18 mouse cellular contexts compared by ENCODE assay signal in genomic region chr2:132724561-132724960, GRCm38 (mm10). TPM values are rescaled to one million over a fixed set of nuclear protein-coding genes. Genes with fewer than 3 reads are reported as not detected.
A peak's percentile ranks its signal among the peaks of the same experiment; 100 is the strongest.
DNase-seq lines count a peak whose midpoint lies in the region; ATAC-seq lines count a peak whose summit lies in the region.
"Had no signal": no experiment of that assay in that cellular context is flagged by ENCODE, and none has a peak within 500 bp of the region (broad histone marks: within the 10 kb centered on the region; RNA-seq: fewer than 3 reads in every experiment).

No protein-coding gene starts in this region.

- H3K9ac ChIP-seq in forebrain, embryonic 12.5 days: no peak overlapping the region
- no peak overlapping the region for H3K9ac ChIP-seq in forebrain, embryonic 16.5 days (replicated peaks; ENCODE audit: low read depth, low read length)
- no peak overlapping the region for H3K9ac ChIP-seq in midbrain, embryonic 16.5 days (ENCODE audit: low read depth, low read length)
- H3K9ac ChIP-seq in hindbrain, embryonic 16.5 days (ENCODE audit: low read depth, low read length): no peak overlapping the region
- H3K9ac ChIP-seq in neural tube, embryonic 15.5 days (replicated peaks): no peak overlapping the region
- H3K9ac ChIP-seq: embryonic facial prominence, embryonic 15.5 days; heart, embryonic 12.5 days had no signal

- no peak overlapping the region for H3K4me2 ChIP-seq in forebrain, embryonic 12.5 days
- no peak overlapping the region for H3K4me2 ChIP-seq in forebrain, embryonic 16.5 days (ENCODE audit: low read length)
- H3K4me2 ChIP-seq in midbrain, embryonic 16.5 days (ENCODE audit: low read length): no peak overlapping the region
- no peak overlapping the region for H3K4me2 ChIP-seq in hindbrain, embryonic 16.5 days (ENCODE audit: low read length)
- H3K4me2 ChIP-seq in neural tube, embryonic 15.5 days: no peak overlapping the region
- H3K4me2 ChIP-seq: embryonic facial prominence, embryonic 15.5 days; heart, embryonic 12.5 days; liver, embryonic 11.5 days had no signal

- peaks cover 21% of the 10 kb centered on the region for H3K4me1 ChIP-seq in forebrain, embryonic 12.5 days
- H3K4me1 ChIP-seq in forebrain, embryonic 16.5 days (replicated peaks; ENCODE audit: control insufficient read depth, insufficient read depth, low read length): peaks cover 16% of the 10 kb centered on the region
- H3K4me1 ChIP-seq in midbrain, embryonic 10.5 days: peaks cover 16% of the 10 kb centered on the region
- peaks cover 9% of the 10 kb centered on the region for H3K4me1 ChIP-seq in midbrain, embryonic 16.5 days (ENCODE audit: control insufficient read depth, insufficient read depth, low read length)
- peaks cover 14% of the 10 kb centered on the region for H3K4me1 ChIP-seq in hindbrain, embryonic 16.5 days (ENCODE audit: control insufficient read depth, insufficient read depth, low read depth, low read length)
- peaks cover 32% of the 10 kb centered on the region for H3K4me1 ChIP-seq in neural tube, embryonic 15.5 days

- DNase-seq in midbrain, embryonic 10.5 days (ENCODE audit: low spot score): no peak
- no peak for DNase-seq in gastrocnemius, postnatal 14 days
- DNase-seq in adrenal gland, postnatal 4 days (ENCODE audit: low spot score in 2 of 2): no peak
- DNase-seq: adrenal gland, postnatal 14 days; heart, postnatal 14 days; kidney, postnatal 36 days; lung, adult 2 months; right cerebral cortex, adult 18-20 months had no signal

- H3K27ac ChIP-seq in forebrain, embryonic 12.5 days: peak overlapping the region; percentile 46; the same call in 1 of the 2 replicates
- H3K27ac ChIP-seq in forebrain, embryonic 16.5 days (ENCODE audit: low read length): no peak overlapping the region
- 0 out of 2 replicates have a peak overlapping the region, but pooled peaks have one; percentile 5 for H3K27ac ChIP-seq in midbrain, embryonic 10.5 days (replicated peaks)
- no peak overlapping the region for H3K27ac ChIP-seq in midbrain, embryonic 16.5 days (ENCODE audit: low read length)
- 0 out of 2 replicates have a peak overlapping the region, but pooled peaks have one; percentile 12 for H3K27ac ChIP-seq in hindbrain, embryonic 16.5 days (ENCODE audit: low read depth, low read length)
- H3K27ac ChIP-seq in neural tube, embryonic 15.5 days (replicated peaks): peak overlapping the region; percentile 52
- H3K27ac ChIP-seq: embryonic facial prominence, embryonic 15.5 days had no signal

- no peaks in the 10 kb centered on the region for H3K27me3 ChIP-seq in forebrain, embryonic 12.5 days
- H3K27me3 ChIP-seq in forebrain, embryonic 16.5 days (replicated peaks; ENCODE audit: control insufficient read depth, insufficient read depth, low read length): no peaks in the 10 kb centered on the region
- no peaks in the 10 kb centered on the region for H3K27me3 ChIP-seq in midbrain, embryonic 10.5 days (ENCODE audit: low read depth, poor library complexity, severe bottlenecking)
- no peaks in the 10 kb centered on the region for H3K27me3 ChIP-seq in midbrain, embryonic 16.5 days (ENCODE audit: control insufficient read depth, insufficient read depth, low read depth, low read length)
- H3K27me3 ChIP-seq in hindbrain, embryonic 16.5 days (replicated peaks; ENCODE audit: control insufficient read depth, insufficient read depth, low read length): no peaks in the 10 kb centered on the region
- H3K27me3 ChIP-seq in neural tube, embryonic 15.5 days (replicated peaks): no peaks in the 10 kb centered on the region
- H3K27me3 ChIP-seq: embryonic facial prominence, embryonic 15.5 days; heart, embryonic 12.5 days had no signal

- ATAC-seq in forebrain, embryonic 12.5 days (ENCODE audit: low FRiP score): peak; percentile 10; the same call in 1 of the 2 replicates
- no peak for ATAC-seq in forebrain, embryonic 16.5 days
- ATAC-seq in midbrain, embryonic 16.5 days: no peak; the same call in 1 of the 2 replicates
- ATAC-seq in hindbrain, embryonic 16.5 days: peak; percentile 9; the same call in 1 of the 2 replicates
- no peak for ATAC-seq in neural tube, embryonic 15.5 days (ENCODE audit: low FRiP score)

- intact Hi-C loops in gastrocnemius, postnatal 14 days (cut with DNase I; ENCODE audit: low total_unique reads): no loop called here

- H3K36me3 ChIP-seq in forebrain, embryonic 12.5 days (replicated peaks): no peaks in the 10 kb centered on the region
- no peaks in the 10 kb centered on the region for H3K36me3 ChIP-seq in forebrain, embryonic 16.5 days (ENCODE audit: control insufficient read depth, insufficient read depth)
- H3K36me3 ChIP-seq in midbrain, embryonic 10.5 days: no peaks in the 10 kb centered on the region
- H3K36me3 ChIP-seq in midbrain, embryonic 16.5 days (ENCODE audit: control insufficient read depth, insufficient read depth, low read length): no peaks in the 10 kb centered on the region
- no peaks in the 10 kb centered on the region for H3K36me3 ChIP-seq in hindbrain, embryonic 16.5 days (ENCODE audit: control insufficient read depth, insufficient read depth, low read length)
- H3K36me3 ChIP-seq in neural tube, embryonic 15.5 days: no peaks in the 10 kb centered on the region
- H3K36me3 ChIP-seq: heart, embryonic 12.5 days had no signal

- H3K4me3 ChIP-seq in forebrain, embryonic 12.5 days (replicated peaks): no peak overlapping the region
- H3K4me3 ChIP-seq in forebrain, embryonic 16.5 days (replicated peaks; ENCODE audit: low read length): no peak overlapping the region
- no peak overlapping the region for H3K4me3 ChIP-seq in midbrain, embryonic 10.5 days
- no peak overlapping the region for H3K4me3 ChIP-seq in midbrain, embryonic 16.5 days (ENCODE audit: low read depth, low read length)
- H3K4me3 ChIP-seq in hindbrain, embryonic 16.5 days (ENCODE audit: low read length): no peak overlapping the region
- H3K4me3 ChIP-seq in neural tube, embryonic 15.5 days (replicated peaks): no peak overlapping the region
- H3K4me3 ChIP-seq: embryonic facial prominence, embryonic 15.5 days; heart, embryonic 12.5 days had no signal

- 88% methylated on average over 7 of the region's 7 CpGs for WGBS in forebrain, embryonic 12.5 days
- WGBS in forebrain, embryonic 16.5 days: 87% methylated on average over 7 of the region's 7 CpGs
- WGBS in midbrain, embryonic 10.5 days: 96% methylated on average over 7 of the region's 7 CpGs
- WGBS in midbrain, embryonic 16.5 days: 87% methylated on average over 7 of the region's 7 CpGs
- 74% methylated on average over 7 of the region's 7 CpGs for WGBS in hindbrain, embryonic 16.5 days
- 75% methylated on average over 7 of the region's 7 CpGs for WGBS in neural tube, embryonic 15.5 days

- H3K9me3 ChIP-seq in forebrain, embryonic 12.5 days: no peaks in the 10 kb centered on the region
- no peaks in the 10 kb centered on the region for H3K9me3 ChIP-seq in forebrain, embryonic 16.5 days (ENCODE audit: control insufficient read depth, low read length)
- H3K9me3 ChIP-seq in midbrain, embryonic 10.5 days (replicated peaks): no peaks in the 10 kb centered on the region
- H3K9me3 ChIP-seq in midbrain, embryonic 16.5 days (replicated peaks; ENCODE audit: control insufficient read depth, low read length, poor library complexity, severe bottlenecking): no peaks in the 10 kb centered on the region
- H3K9me3 ChIP-seq in hindbrain, embryonic 16.5 days (ENCODE audit: control insufficient read depth, low read length): no peaks in the 10 kb centered on the region
- H3K9me3 ChIP-seq in neural tube, embryonic 15.5 days (replicated peaks): no peaks in the 10 kb centered on the region
- H3K9me3 ChIP-seq: embryonic facial prominence, embryonic 15.5 days; heart, embryonic 12.5 days had no signal

RNA-seq across cellular contexts. Expression of gene Shld1, which starts 37.8 kb away (rescaled TPM):
- polyA plus RNA-seq in forebrain, embryonic 12.5 days (2016; fragmentation: Nextera tagmentation; extraction: Ambion mirVana): 17.3 and 19.7 TPM in 2 replicates
- 21.6 and 22.0 TPM in 2 replicates for polyA plus RNA-seq in forebrain, embryonic 16.5 days (2015; fragmentation: Nextera tagmentation; extraction: Ambion mirVana)
- 16.4 and 20.4 TPM in 2 replicates for polyA plus RNA-seq in midbrain, embryonic 10.5 days (2016; fragmentation: Nextera tagmentation; extraction: Ambion mirVana)
- 20.6 and 21.7 TPM in 2 replicates for polyA plus RNA-seq in midbrain, embryonic 16.5 days (2015; fragmentation: Nextera tagmentation; extraction: Ambion mirVana)
- 21.3 and 23.5 TPM in 2 replicates for polyA plus RNA-seq in hindbrain, embryonic 16.5 days (2015; fragmentation: Nextera tagmentation; extraction: Ambion mirVana)
- polyA plus RNA-seq in neural tube, embryonic 15.5 days (2015; fragmentation: Nextera tagmentation; extraction: Ambion mirVana): 20.7 and 23.3 TPM in 2 replicates
- total RNA-seq in gastrocnemius, postnatal 14 days (2021): 1 to 10 TPM; 3.1 to 3.2 TPM
- total RNA-seq in adrenal gland, postnatal 4 days (2021): 10 to 100 TPM; 12.4 to 12.7 TPM

RNA-seq across cellular contexts. Expression of gene Chgb, which starts 56.5 kb away (rescaled TPM):
- 18.5 and 19.4 TPM in 2 replicates for polyA plus RNA-seq in forebrain, embryonic 12.5 days (2016; fragmentation: Nextera tagmentation; extraction: Ambion mirVana)
- polyA plus RNA-seq in forebrain, embryonic 16.5 days (2015; fragmentation: Nextera tagmentation; extraction: Ambion mirVana): 40.6 and 48.8 TPM in 2 replicates
- 6.2 and 17.8 TPM in 2 replicates for polyA plus RNA-seq in midbrain, embryonic 10.5 days (2016; fragmentation: Nextera tagmentation; extraction: Ambion mirVana)
- polyA plus RNA-seq in midbrain, embryonic 16.5 days (2015; fragmentation: Nextera tagmentation; extraction: Ambion mirVana): 106 and 110 TPM in 2 replicates
- 113 and 132 TPM in 2 replicates for polyA plus RNA-seq in hindbrain, embryonic 16.5 days (2015; fragmentation: Nextera tagmentation; extraction: Ambion mirVana)
- polyA plus RNA-seq in neural tube, embryonic 15.5 days (2015; fragmentation: Nextera tagmentation; extraction: Ambion mirVana): 97.7 and 109 TPM in 2 replicates
- total RNA-seq in gastrocnemius, postnatal 14 days (2021): under 1 TPM; 0.18 to 0.21 TPM
- total RNA-seq in adrenal gland, postnatal 4 days (2021): 1,000 to 10,000 TPM; 1,462 to 1,464 TPM
- total RNA-seq: MEL had no signal
- polyA plus RNA-seq: gonadal fat pad, adult 2 months had no signal

Comparison
In these comparisons a context has a peak if more than half of its experiments do, and no peak if none do; other contexts are left out.
1. ATAC-seq: peak in forebrain, embryonic 12.5 days (single experiment) and hindbrain, embryonic 16.5 days (single experiment); none in forebrain, embryonic 16.5 days (single experiment), midbrain, embryonic 16.5 days (single experiment) and neural tube, embryonic 15.5 days (single experiment).
2. H3K27ac ChIP-seq: peak in forebrain, embryonic 12.5 days (single experiment), midbrain, embryonic 10.5 days (single experiment), hindbrain, embryonic 16.5 days (single experiment) and neural tube, embryonic 15.5 days (single experiment); none in forebrain, embryonic 16.5 days (single experiment) and midbrain, embryonic 16.5 days (single experiment).